Mouse (Mus musculus) olfactory bulb, adult 2 months (tissue): Measurements from ENCODE around the gene Tub. TPM values are rescaled to one million over a fixed set of nuclear protein-coding genes. Genes with fewer than 3 reads are reported as not detected.

Experiments
- H3K27ac ChIP-seq: fragments of 200-500 bp; 2 replicates; pipeline ENCODE4 v1.5.1; 2012; ENCODE audit warnings: low read depth, low read length; ENCODE audit not compliant: insufficient read depth
- H3K4me1 ChIP-seq: fragments of 200-500 bp; 2 replicates; pipeline ENCODE4 v1.6.1; 2012; ENCODE audit warnings: low read length; ENCODE audit not compliant: control insufficient read depth, insufficient read depth
- H3K4me3 ChIP-seq: fragments of 200-500 bp; 2 replicates; pipeline ENCODE4 v1.5.1; 2012; ENCODE audit warnings: mild to moderate bottlenecking, low read depth, low read length, moderate library complexity; ENCODE audit not compliant: insufficient read depth
- CTCF ChIP-seq: fragments of 200-500 bp; IDR thresholded peaks from 2 replicates; pipeline ENCODE4 v1.5.1; 2012; ENCODE audit warnings: low read depth, mild to moderate bottlenecking, low read length, moderate library complexity; ENCODE audit not compliant: insufficient read depth
- POLR2A ChIP-seq: fragments of 200-500 bp; IDR thresholded peaks from 2 replicates; pipeline ENCODE4 v1.6.1; 2012; ENCODE audit warnings: mild to moderate bottlenecking, low read depth, low read length, moderate library complexity; ENCODE audit not compliant: insufficient read depth
- WGBS: fragments of 180-500 bp; shearing (Covaris S2); methylation state at CpG from one replicate; pipeline ENCODE4 v1.1.7; 2018; 5-methylcytosine and 5-hydroxymethylcytosine counted together
- polyA plus RNA-seq: library from polyadenylated mRNA; stranded (reverse); fragments of >200 nt; gene quantifications from 2 replicates; pipeline ENCODE4 v1.2.4, GENCODE M21; 2012; ENCODE audit warnings: low replicate concordance; ENCODE audit not compliant: missing spikeins, insufficient read depth, insufficient read length

The Tub gene
- polyA plus RNA-seq, 1 experiment, result not detected

DNA sequence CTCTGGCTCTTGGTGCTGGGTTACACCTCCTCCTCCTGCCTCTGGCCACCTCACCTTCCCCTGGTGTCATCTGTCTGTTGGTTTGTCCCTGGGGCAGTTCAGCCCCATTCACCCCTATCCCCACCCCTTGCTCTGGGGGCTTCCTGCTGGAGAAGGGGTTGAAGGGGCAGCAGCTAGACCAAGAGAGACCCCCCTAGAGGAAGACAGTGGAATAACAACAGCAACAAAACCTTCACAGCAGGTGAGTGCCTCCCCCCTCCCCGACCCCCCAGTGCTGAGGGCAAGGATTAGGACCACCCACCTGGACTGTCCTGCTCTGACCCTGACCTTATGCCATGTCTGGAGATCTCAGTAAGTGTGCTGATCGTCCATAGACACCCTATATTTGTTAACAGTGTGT, 15.8 kb downstream of the Tub start:
- Histone ChIP-seq H3K27ac (no peak overlapping the region), H3K4me1 (peaks cover 11% of the 10 kb centered on the region), H3K4me3 (no peak overlapping the region)
- WGBS, result 34% methylated on average over 2 of the region's 2 CpGs
- no peak for TF ChIP-seq POLR2A
- peak; percentile 45; the same call in 1 of the 2 replicates for TF ChIP-seq CTCF

DNA sequence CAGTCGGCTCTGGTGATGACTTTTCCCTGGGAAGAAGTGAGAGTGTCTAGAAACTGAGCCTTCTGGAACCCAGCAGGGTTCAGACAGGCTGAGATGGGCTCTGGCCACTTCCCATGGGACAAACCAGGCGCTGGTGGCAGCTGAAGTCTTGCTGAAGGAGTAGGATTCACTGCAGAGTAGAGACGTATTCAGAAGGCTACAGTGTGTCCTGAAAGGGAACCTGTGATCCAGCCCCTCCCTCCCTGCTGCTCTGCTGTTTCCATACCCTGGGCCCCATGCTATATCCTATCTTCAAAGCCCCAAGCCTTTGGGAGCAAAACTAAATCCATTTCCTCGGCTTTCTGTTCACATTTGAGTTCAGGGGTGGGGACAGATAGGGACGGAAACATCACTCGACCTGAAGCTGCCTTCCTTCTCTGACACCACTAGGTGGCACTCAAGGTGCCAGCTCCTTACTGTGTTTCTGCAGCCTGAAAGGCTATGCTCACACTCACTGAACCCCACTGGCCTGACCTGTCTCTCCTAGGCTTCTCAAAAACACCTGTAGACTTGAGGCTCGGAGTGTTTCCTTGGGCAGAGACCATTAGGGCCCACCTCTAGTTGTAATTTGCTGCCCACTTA, 16.7 kb downstream of the Tub start:
- WGBS, result 18% methylated on average over 7 of the region's 7 CpGs
- H3K27ac ChIP-seq, result no peak overlapping the region
- no peak for TF ChIP-seq POLR2A
- TF ChIP-seq CTCF, result peak; percentile 40

DNA sequence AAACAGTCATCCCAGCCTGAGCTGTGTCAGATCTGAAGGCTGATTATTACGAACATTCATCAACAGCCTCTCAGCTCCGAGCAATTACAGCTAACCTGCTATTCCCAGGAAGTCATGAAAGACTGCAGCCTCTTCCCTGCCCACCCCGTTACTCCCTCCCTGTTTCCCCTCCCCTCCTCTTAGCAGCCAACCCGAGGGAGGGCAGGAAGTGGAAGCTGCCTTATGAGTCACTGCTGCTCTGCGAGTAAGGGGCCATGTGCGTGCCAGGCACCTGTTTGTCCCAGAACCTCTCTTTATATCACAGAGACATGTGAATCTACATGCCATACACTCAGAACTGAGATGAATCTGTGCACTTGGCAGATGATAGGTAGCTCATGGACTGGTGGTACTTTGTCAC, 18.1 kb downstream of the Tub start:
- Histone ChIP-seq H3K4me3 (no peak overlapping the region), H3K4me1 (peaks cover 19% of the 10 kb centered on the region), H3K27ac (no peak overlapping the region)
- no peak for TF ChIP-seq POLR2A
- no peak for TF ChIP-seq CTCF
- 27% methylated on average over 6 of the region's 6 CpGs for WGBS

More for the DNA sequence above, 16.7 kb downstream of the Tub start:
- peaks cover 12% of the 10 kb centered on the region for H3K4me1 ChIP-seq
- H3K4me3 ChIP-seq, result no peak overlapping the region

DNA sequence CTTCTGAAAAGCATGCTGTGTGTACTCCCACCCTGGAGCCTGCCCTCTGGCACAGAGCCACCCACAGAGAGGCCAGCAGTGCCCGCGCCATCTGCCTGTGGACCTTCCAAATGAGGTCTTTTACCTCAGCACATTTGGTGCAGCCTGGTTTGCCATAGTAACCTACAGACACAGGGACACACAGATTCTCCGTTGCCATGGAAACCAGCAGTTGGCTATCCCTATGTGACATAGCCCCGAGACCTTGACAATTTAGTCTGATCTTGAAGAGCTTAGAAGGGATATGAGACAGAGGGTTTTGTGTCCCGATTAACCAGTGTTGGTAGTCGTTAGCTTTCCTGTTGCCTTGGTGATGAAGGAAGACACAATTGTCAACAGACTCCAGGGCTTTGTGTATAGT, 22.1 kb downstream of the Tub start:
- TF ChIP-seq CTCF (no peak), POLR2A (no peak)
- no peak overlapping the region for H3K27ac ChIP-seq
- WGBS, result 43% methylated on average over 6 of the region's 6 CpGs
- H3K4me1 ChIP-seq, result peaks cover 13% of the 10 kb centered on the region
- H3K4me3 ChIP-seq, result no peak overlapping the region

DNA sequence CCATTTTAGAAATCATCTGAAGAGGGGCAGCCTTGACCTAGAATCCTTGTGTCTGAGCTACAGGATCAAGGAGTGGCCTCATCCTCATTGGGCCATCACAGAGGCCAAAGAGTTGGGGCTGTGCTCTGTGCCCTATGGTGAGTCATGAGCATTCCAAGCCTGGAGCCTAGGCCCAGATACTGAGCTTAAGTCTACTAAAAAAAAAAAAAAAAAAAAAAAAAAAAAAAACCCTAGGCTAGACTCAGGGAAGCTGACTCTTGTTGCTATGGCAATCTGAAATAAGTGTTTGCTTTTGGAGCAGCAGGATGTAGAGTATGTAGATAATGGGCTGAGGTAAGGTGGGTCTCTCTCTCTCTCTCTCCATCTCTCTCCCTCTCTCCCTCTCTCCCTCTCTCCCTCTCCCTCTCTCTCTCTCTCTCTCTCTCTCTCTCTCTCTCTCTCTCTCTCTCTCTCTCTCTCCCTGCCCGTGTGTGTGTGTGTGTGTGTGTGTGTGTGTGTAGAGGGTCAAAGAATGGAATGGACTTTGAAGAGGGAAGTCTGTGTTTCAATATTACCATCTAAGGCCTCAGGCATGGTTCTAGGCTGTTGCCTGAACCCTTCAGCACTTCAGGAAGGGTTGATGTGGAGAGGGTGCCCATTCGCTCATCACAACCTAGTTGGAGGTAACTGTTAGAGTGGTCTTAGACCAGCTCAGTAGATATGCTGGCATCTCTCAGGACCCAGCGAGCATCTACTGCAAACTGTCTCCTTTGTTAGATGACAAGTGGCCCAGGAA, 36.0 kb downstream of the Tub start:
- peaks cover 4% of the 10 kb centered on the region for H3K4me1 ChIP-seq
- WGBS, result 95% methylated on average over 2 of the region's 3 CpGs
- H3K4me3 ChIP-seq, result no peak overlapping the region
- no peak overlapping the region for H3K27ac ChIP-seq
- TF ChIP-seq CTCF (no peak), POLR2A (no peak)

DNA sequence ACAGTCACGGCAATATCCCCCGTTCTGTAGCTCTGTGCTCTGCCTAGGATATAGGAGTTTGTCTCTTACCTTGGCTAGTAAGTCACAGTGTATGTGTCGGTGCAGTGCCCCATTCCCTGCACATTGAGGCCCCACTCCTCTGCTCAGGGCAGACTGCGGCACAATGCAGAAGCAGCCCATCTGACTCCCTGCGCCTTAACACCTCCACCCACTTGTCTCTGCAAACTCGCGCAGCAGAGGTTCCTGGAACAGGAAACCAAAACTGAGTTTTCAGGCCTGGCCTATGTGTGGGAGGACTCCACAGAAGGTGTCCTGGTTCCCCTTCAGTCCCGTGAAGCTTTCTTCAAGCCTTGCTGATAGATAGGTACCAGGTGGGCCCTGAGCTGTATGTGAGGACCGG, 41.1 kb downstream of the Tub start:
- no peak for TF ChIP-seq POLR2A
- TF ChIP-seq CTCF, result no peak
- 77% methylated on average over 9 of the region's 9 CpGs for WGBS
- Histone ChIP-seq H3K4me1 (peaks cover 4% of the 10 kb centered on the region), H3K4me3 (no peak overlapping the region), H3K27ac (no peak overlapping the region)

DNA sequence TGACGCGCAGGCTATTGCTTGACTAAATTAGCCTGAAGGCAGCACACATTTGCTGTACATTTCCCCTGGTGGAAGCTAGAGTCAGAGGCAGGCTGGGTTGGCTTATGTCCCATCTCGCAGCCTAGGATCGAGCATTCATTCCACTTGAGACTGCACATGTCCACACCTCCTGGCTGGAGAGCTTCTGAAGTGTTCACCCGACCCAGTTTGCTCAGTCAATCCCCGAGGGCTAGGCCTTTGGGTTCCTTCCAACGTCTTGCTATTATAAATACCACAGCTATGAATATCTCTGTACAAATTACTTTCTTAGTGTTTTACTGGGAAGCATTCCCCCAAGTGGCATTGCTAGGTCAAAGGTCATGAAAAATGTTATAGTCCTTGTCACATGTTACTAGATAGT, 43.1 kb downstream of the Tub start:
- H3K4me3 ChIP-seq, result no peak overlapping the region
- H3K27ac ChIP-seq, result no peak overlapping the region
- WGBS, result 66% methylated on average over 7 of the region's 7 CpGs
- H3K4me1 ChIP-seq, result peaks cover 4% of the 10 kb centered on the region
- no peak for TF ChIP-seq CTCF
- no peak for TF ChIP-seq POLR2A

DNA sequence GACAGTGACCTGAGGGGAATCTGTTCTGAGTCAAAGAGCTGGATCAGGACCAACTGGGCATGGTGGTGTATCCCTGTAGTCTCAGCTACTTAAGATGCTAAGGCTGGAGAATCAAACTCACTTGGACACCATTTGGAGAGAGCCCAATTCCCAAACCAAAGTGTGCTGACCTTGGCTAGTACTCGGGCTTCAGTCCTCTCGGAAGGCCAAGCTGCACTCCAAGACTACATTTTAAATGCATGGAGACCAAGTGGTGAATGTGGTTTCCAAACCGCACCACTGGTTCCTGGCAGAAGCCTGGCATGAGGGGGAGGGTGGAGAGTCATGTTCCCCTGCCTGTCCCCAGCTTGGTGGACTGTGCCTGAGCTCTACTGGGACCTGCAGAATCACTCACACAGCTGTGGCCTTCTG, 43.7 kb downstream of the Tub start:
- Histone ChIP-seq H3K27ac (no peak overlapping the region), H3K4me1 (peaks cover 4% of the 10 kb centered on the region), H3K4me3 (no peak overlapping the region)
- WGBS, result 77% methylated on average over 3 of the region's 3 CpGs
- TF ChIP-seq POLR2A (no peak), CTCF (no peak)

DNA sequence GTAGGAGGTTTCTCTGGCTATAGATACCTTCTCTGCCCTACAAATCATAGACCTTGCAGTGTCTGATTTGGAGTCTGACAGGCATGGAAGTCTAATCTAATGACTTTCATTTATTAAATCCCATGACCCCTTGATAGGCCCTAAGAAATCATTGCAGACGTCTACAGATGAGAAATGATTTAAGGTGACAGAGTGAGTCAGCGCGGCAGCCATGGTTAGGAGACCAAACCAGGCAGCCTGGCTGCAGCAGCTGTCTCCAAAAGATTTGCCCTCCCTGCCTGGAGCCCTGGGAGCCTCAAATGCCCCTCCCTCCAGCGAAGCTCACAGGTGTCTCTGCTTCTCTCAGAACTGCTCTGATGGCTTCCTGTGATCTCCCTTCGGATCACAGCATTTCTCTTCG, 46.0 kb downstream of the Tub start:
- H3K4me3 ChIP-seq, result no peak overlapping the region
- no peak overlapping the region for H3K27ac ChIP-seq
- H3K4me1 ChIP-seq, result no peaks in the 10 kb centered on the region; the same call in 1 of the 2 replicates
- TF ChIP-seq POLR2A (no peak), CTCF (no peak)
- 84% methylated on average over 6 of the region's 6 CpGs for WGBS
